Mouse (Mus musculus) heart, embryonic 11.5 days (tissue): ENCODE measurements around the gene Cacnb3. TPM values are rescaled to one million over a fixed set of nuclear protein-coding genes. Genes with fewer than 3 reads are reported as not detected.

Experiments
- ATAC-seq: fragments of 200-750 bp; cut with Nextera tagmentation; replicated peaks from 2 replicates; pipeline ENCODE4 v1.8.0; 2017; ENCODE audit warnings: moderate library complexity; ENCODE audit not compliant: insufficient number of reproducible peaks, low FRiP score, low TSS enrichment
- H3K27ac ChIP-seq: fragments of 300-500 bp; sonication (generic); 2 replicates; pipeline ENCODE4 v1.5.1; 2014; ENCODE audit warnings: mild to moderate bottlenecking, low read depth, low read length
- H3K27me3 ChIP-seq: fragments of 300-500 bp; sonication (generic); 2 replicates; pipeline ENCODE4 v1.6.1; 2014; ENCODE audit warnings: mild to moderate bottlenecking, low read length, mixed read lengths; ENCODE audit not compliant: control insufficient read depth, insufficient read depth
- H3K36me3 ChIP-seq: fragments of 300-500 bp; sonication (generic); 2 replicates; pipeline ENCODE4 v1.6.1; 2014; ENCODE audit warnings: mild to moderate bottlenecking, low read length, moderate library complexity, mixed read lengths; ENCODE audit not compliant: control insufficient read depth, insufficient read depth
- H3K4me1 ChIP-seq: fragments of 300-500 bp; sonication (generic); 2 replicates; pipeline ENCODE4 v1.6.1; 2014; ENCODE audit warnings: low read length; ENCODE audit not compliant: control insufficient read depth, insufficient read depth
- H3K4me2 ChIP-seq: fragments of 300-500 bp; sonication (generic); 2 replicates; pipeline ENCODE4 v1.6.1; 2014; ENCODE audit warnings: mild to moderate bottlenecking, moderate library complexity
- H3K4me3 ChIP-seq: fragments of 300-500 bp; sonication (generic); 2 replicates; pipeline ENCODE4 v1.5.1; 2014; ENCODE audit warnings: low read depth, low read length
- H3K9ac ChIP-seq: fragments of 300-500 bp; sonication (generic); 2 replicates; pipeline ENCODE4 v1.6.1; 2014; ENCODE audit warnings: mild to moderate bottlenecking, low read depth, low read length, moderate library complexity
- H3K9me3 ChIP-seq: fragments of 300-500 bp; sonication (generic); replicated peaks from 2 replicates; pipeline ENCODE4 v1.6.1; 2016; ENCODE audit warnings: low read length; ENCODE audit not compliant: control insufficient read depth
- WGBS: fragments of 180-500 bp; shearing (Covaris S2); extraction: QIAGEN DNeasy Blood & Tissue Kit; methylation state at CpG from one replicate; pipeline ENCODE4 v1.1.7; 2014; ENCODE audit not compliant: insufficient replicate concordance; 5-methylcytosine and 5-hydroxymethylcytosine counted together
- polyA plus RNA-seq: library from polyadenylated mRNA; unstranded; fragments of >200 nt; fragmentation: Nextera tagmentation; extraction: Ambion mirVana; gene quantifications from 2 replicates; pipeline ENCODE4 v1.2.1, GENCODE M21; 2014

The Cacnb3 gene
- polyA plus RNA-seq, 1 experiment from 2014 or later = 9.8 TPM

DNA sequence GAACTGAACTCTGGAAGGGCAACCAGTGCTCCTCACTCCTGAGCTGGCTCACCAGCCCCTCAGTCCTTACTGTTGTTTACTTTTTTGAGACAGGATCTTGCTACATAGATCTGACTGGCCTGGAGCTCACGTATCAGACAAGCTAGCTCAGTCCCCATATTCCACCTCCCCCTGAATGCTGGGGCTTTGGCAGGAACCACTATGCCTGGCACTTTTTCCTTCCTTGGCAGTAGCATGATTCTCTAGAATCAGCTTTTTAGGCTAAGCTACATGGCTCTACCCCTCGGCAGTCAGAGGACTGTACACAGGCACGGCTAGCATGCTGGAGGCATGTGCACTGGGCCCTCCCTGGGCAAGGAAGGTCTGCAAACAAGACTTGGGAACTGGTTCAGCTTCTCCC lies 17.4 kb downstream of the Cacnb3 start:
- H3K9me3 ChIP-seq = no peaks in the 10 kb centered on the region
- H3K4me1 ChIP-seq = no peaks in the 10 kb centered on the region
- no peak overlapping the region for H3K4me2 ChIP-seq
- H3K27ac ChIP-seq = no peak overlapping the region
- ATAC-seq = no peak
- H3K4me3 ChIP-seq = no peak overlapping the region
- no peaks in the 10 kb centered on the region for H3K27me3 ChIP-seq
- H3K9ac ChIP-seq = no peak overlapping the region
- 85% methylated on average over 3 of the region's 3 CpGs for WGBS
- peaks cover 75% of the 10 kb centered on the region for H3K36me3 ChIP-seq

DNA sequence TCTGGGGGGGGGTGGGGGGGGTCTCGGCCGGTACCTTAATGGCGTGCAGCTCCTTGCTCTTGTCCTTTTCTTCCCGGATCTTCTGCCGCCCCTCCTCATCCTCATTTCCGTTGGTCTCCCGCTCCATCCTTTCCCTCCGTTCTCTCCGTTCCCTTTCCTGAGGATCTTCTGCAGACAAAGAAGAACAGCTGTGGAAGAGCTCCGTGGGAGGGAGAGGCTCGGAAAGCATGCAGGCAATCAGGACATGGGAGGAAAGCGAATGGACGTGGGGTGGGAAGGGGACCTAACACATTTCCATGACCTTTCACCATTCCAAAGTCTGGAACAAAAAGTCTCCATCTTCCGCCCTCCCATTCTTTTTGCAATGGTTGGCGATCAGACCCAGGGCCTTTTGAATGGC lies 20.8 kb downstream of the Cacnb3 start:
- no peak overlapping the region for H3K4me3 ChIP-seq
- H3K27ac ChIP-seq = no peak overlapping the region
- no peak overlapping the region for H3K9ac ChIP-seq
- WGBS = 90% methylated on average over 15 of the region's 15 CpGs
- H3K4me1 ChIP-seq = no peaks in the 10 kb centered on the region
- no peaks in the 10 kb centered on the region for H3K9me3 ChIP-seq
- H3K27me3 ChIP-seq = no peaks in the 10 kb centered on the region
- no peak overlapping the region for H3K4me2 ChIP-seq
- peaks cover 81% of the 10 kb centered on the region for H3K36me3 ChIP-seq
- no peak for ATAC-seq

DNA sequence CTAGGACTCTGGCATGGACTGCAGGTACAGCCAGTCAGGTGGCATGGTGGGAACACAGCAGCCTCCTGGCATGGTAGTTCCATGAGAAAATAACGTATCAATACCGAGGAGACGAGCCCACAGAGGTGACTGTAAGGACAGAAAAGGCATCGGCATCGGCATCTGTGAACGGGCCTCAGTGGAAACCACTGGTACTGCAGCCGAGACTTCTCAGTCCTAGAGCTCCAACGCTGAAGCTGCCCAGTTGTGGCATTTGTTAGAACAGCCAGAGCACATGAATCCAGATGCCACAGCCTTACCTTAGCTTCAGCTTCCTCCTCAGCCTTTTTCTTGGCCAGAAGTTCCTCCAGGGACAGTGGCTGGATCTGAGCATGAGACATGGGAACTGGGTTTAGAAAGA lies 21.5 kb downstream of the Cacnb3 start:
- no peak overlapping the region for H3K27ac ChIP-seq
- no peak overlapping the region for H3K9ac ChIP-seq
- no peaks in the 10 kb centered on the region for H3K27me3 ChIP-seq
- no peak overlapping the region for H3K4me3 ChIP-seq
- 92% methylated on average over 8 of the region's 8 CpGs for WGBS
- no peaks in the 10 kb centered on the region for H3K9me3 ChIP-seq
- H3K36me3 ChIP-seq = peaks cover 78% of the 10 kb centered on the region
- ATAC-seq = no peak
- no peak overlapping the region for H3K4me2 ChIP-seq
- H3K4me1 ChIP-seq = no peaks in the 10 kb centered on the region

DNA sequence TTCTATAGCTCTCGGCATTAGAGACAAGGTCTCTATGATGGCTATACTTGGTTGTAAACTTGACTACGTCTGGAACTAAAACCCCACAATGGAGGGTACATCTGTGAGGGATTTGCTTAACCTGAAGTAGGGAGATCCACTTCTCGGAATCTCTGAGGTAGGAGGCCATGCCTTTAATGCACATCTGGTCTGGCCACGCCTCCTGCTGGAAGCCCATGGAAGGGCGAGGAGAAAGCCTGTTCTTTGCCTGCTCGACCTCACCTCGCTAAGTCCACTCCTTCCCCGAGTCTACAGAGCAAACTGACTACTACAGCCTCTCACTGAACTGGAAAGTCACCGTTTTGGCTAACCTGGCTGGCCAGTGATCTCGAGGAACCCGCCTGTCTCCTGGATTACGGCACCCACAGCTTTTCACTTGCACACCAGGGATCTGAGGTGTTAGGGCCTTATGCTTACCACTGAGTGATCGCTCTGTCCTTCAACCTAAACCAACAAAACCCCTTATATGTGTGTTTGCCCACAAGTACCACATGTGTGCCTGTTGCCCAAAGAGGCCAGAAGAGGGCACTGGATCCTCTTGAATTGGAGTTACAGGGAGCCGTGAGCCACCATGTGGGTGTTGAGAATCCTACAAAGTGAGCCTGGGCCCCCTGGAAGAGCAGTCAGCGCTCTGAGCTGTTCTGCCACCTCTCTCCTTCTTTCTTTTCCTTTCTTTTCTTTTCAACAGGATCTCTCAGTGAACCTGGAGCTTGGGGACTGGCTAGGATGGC lies 26.5 kb downstream of the Cacnb3 start:
- Histone ChIP-seq H3K9me3 (no peaks in the 10 kb centered on the region), H3K4me1 (no peaks in the 10 kb centered on the region), H3K27ac (no peak overlapping the region), H3K27me3 (no peaks in the 10 kb centered on the region), H3K4me3 (no peak overlapping the region), H3K4me2 (no peak overlapping the region), H3K36me3 (peaks cover 56% of the 10 kb centered on the region), H3K9ac (no peak overlapping the region)
- WGBS = 86% methylated on average over 15 of the region's 15 CpGs
- ATAC-seq = no peak

DNA sequence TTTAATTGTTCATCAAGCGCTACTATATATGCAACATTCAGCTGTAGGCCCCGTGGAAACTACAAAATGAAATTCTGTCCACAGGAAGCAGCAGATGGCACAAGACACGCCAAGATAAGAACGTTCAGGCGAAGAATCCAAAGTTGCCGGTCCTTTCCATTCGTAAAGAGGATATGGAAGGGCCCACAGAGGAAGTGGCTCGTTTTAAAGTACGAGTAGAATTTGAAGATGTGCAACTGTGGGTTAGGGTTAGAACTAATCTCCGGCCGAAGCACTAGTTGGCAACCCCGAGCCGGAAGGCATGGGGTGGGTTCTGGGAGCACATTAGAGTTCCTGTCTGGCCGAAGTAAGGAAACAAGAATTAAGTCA lies 31.5 kb downstream of the Cacnb3 start:
- no peaks in the 10 kb centered on the region for H3K27me3 ChIP-seq
- H3K4me2 ChIP-seq = peak overlapping the region; percentile 69
- H3K36me3 ChIP-seq = peaks cover 19% of the 10 kb centered on the region
- peak overlapping the region; percentile 98 for H3K9ac ChIP-seq
- no peaks in the 10 kb centered on the region for H3K4me1 ChIP-seq
- no peaks in the 10 kb centered on the region for H3K9me3 ChIP-seq
- no peak for ATAC-seq
- H3K27ac ChIP-seq = peak overlapping the region; percentile 94
- peak overlapping the region; percentile 96 for H3K4me3 ChIP-seq
- WGBS = under 1% methylated on average over 14 of the region's 14 CpGs

DNA sequence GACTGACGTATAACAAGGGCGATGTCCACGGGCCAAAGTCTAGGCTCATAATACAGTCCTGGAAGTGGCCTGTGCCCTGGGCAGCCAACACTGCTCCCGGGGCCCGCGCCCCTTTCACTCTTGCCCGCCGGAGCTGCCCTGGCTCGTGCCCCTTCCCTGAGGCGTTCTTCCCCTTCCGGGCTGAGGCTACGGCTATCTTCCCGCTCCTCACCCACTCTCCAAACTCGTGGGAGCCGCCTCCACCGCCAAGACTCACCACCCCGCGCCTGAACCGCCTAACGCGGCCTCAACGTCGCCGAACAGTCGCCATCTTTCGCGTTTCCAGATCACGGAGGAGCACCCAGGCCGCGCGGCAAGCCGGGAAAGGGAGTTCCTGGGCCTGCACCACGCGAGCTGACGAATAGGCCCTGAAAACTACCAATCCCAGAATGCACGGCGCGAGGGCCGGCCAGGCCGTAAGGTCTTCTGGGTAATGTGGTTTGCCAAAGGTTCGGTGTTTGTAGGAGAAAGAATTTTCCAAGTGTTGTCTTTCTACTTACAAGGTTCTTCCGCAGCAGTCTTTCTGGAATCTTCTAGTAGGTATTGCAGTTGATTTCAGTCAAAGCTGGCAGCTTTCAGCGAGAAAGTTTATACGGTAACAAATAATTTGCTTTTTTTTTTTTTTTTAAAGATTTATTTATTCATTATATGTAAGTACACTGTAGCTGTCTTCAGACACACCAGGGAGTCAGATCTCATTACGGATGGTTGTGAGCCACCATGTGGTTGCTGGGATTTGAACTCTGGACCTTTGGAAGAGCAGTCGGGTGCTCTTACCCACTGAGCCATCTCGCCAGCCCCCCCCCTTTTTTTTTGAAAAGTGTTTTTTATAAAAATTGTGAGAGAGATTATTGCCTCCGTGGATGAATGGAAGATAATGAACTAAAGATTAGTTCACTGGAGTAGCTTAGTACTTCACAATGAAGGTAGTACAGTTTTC lies 32.2 kb downstream of the Cacnb3 start, which contains the start of gene Ddx23:
TSS of gene Ddx23 (minus strand) at position 328 of the 979 bp plus-strand sequence.
- peak within 1 kb of the TSS; percentile 94 for H3K27ac ChIP-seq
- no peaks in the 10 kb centered on the region for H3K9me3 ChIP-seq
- H3K36me3 ChIP-seq = peaks cover 13% of the 10 kb centered on the region
- peak within 1 kb of the TSS; percentile 69 for H3K4me2 ChIP-seq
- peak within 1 kb of the TSS; percentile 98 for H3K9ac ChIP-seq
- no peaks in the 10 kb centered on the region for H3K4me1 ChIP-seq
- ATAC-seq = peak; percentile 93
- peak within 1 kb of the TSS; percentile 96 for H3K4me3 ChIP-seq
- WGBS = 5% methylated on average over 47 of the region's 48 CpGs
- H3K27me3 ChIP-seq = no peaks in the 10 kb centered on the region

DNA sequence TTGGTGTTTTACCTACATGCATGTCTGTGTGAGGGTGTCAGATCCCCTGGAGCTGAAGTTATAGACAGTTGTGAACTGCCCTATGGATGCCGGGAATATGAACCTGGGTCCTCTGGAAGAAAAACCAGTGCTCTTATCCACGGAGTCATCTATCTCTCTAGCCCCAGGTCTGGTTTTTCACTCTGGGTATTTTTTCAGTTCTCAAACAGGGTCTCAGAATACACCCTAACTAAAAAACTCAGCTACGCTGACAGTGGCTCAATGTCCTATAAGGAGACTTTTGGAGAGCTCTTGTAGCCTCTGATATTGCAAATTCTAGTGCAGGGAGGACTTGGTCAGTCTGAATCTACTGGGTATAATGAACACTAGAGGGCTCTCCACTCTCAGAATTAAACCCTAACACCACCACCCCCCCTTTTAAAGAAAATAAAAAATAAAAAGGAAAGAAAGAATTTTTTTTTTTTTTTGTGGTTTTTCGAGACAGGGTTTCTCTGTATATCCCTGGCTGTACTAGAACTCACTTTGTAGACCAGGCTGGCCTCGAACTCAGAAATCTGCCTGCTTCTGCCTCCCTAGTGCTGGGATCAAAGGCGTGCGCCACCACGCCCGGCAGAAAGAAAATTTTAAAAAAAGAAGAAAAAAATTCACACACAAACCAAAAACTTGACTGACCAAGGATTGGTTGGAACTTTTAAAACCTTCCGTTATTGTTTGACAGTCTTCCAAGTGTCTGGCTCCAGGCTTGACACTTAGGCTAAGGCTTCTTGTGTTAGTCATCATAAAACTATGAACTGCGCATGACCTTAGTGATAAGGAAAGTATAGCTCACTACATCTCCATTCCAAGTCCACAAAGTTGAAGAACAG lies 33.6 kb downstream of the Cacnb3 start:
- WGBS = 75% methylated on average over 11 of the region's 11 CpGs
- H3K36me3 ChIP-seq = peaks cover 1% of the 10 kb centered on the region; the same call in 1 of the 2 replicates
- no peak overlapping the region for H3K4me2 ChIP-seq
- no peak overlapping the region for H3K27ac ChIP-seq
- H3K9me3 ChIP-seq = no peaks in the 10 kb centered on the region
- H3K27me3 ChIP-seq = no peaks in the 10 kb centered on the region
- no peak for ATAC-seq
- H3K9ac ChIP-seq = no peak overlapping the region
- no peak overlapping the region for H3K4me3 ChIP-seq
- H3K4me1 ChIP-seq = no peaks in the 10 kb centered on the region

DNA sequence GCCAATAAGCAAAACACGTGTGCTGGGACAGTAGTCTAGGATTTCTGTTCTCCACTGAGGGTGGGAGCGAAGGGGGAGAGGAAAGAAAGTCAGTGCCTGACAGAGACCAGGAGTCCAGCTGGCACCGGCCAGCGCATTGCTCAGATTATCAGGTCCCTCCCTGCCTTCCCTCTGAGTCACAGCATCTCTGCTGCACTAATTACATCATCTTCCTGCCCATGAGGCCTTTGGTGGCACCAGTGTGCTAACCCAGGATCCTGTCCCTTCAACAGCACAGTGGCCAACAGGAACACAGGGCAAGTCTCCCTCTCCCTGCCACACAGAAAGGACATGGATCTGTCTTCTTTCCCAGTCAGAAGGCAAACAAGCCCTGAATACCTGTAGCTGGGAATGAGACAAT lies 42.0 kb downstream of the Cacnb3 start:
- H3K9ac ChIP-seq = no peak overlapping the region
- no peak overlapping the region for H3K4me3 ChIP-seq
- H3K4me2 ChIP-seq = no peak overlapping the region
- H3K27me3 ChIP-seq = peaks cover 31% of the 10 kb centered on the region
- no peak for ATAC-seq
- H3K9me3 ChIP-seq = no peaks in the 10 kb centered on the region
- no peaks in the 10 kb centered on the region for H3K36me3 ChIP-seq
- WGBS = 23% methylated on average over 4 of the region's 4 CpGs
- peaks cover 25% of the 10 kb centered on the region for H3K4me1 ChIP-seq
- H3K27ac ChIP-seq = no peak overlapping the region
